Comparison of ENCODE assay signal across 24 mouse cellular contexts in genomic region chr1:87409380-87409779, GRCm38 (mm10). TPM values are rescaled to one million over a fixed set of nuclear protein-coding genes. Genes with fewer than 3 reads are reported as not detected.
DNase-seq lines count a peak whose midpoint lies in the region; ATAC-seq and TF ChIP-seq lines count a peak whose summit lies in the region.
"Had no signal": no experiment of that assay in that cellular context is flagged by ENCODE, and none has a peak within 500 bp of the region (broad histone marks: within the 10 kb centered on the region; RNA-seq: fewer than 3 reads in every experiment).

No protein-coding gene starts in this region.

- no peak for TF ChIP-seq POLR2A in lung, adult 2 months (IDR thresholded peaks at IDR 0.05; ENCODE audit: borderline replicate concordance, extremely low read depth, low read depth, low read length)

- H3K4me3 ChIP-seq in lung, embryonic 16.5 days (ENCODE audit: low read length) = no peak overlapping the region
- H3K4me3 ChIP-seq in lung, adult 2 months (replicated peaks; ENCODE audit: extremely low read depth, low read depth, low read length) = no peak overlapping the region
- H3K4me3 ChIP-seq: embryonic facial prominence, embryonic 13.5 days; embryonic facial prominence, embryonic 15.5 days; erythroblast, embryonic 14.5 days; forebrain, embryonic 10.5 days; forebrain, embryonic 12.5 days had no signal

- WGBS in lung, embryonic 16.5 days = 61% methylated on average over 4 of the region's 4 CpGs
- WGBS in lung, adult 2 months = 77% methylated on average over 4 of the region's 4 CpGs

- peak overlapping the region; percentile 16; the same call in 1 of the 2 replicates for H3K27ac ChIP-seq in lung, embryonic 16.5 days (ENCODE audit: low read length)
- H3K27ac ChIP-seq: embryonic facial prominence, embryonic 13.5 days; embryonic facial prominence, embryonic 15.5 days; forebrain, embryonic 10.5 days; forebrain, embryonic 12.5 days had no signal

- H3K36me3 ChIP-seq in lung, embryonic 16.5 days (ENCODE audit: control insufficient read depth, insufficient read depth, low read length) = peaks cover 21% of the 10 kb centered on the region

- no peaks in the 10 kb centered on the region for H3K27me3 ChIP-seq in lung, embryonic 16.5 days (ENCODE audit: control insufficient read depth, insufficient read depth, low read depth, low read length)
- H3K27me3 ChIP-seq: embryonic facial prominence, embryonic 13.5 days; embryonic facial prominence, embryonic 15.5 days; forebrain, embryonic 12.5 days had no signal

- no peak overlapping the region for H3K9ac ChIP-seq in lung, embryonic 16.5 days (ENCODE audit: low read length)
- H3K9ac ChIP-seq: embryonic facial prominence, embryonic 13.5 days; embryonic facial prominence, embryonic 15.5 days; forebrain, embryonic 12.5 days had no signal

- intact Hi-C loops in heart, postnatal 36 days (cut with DNase I) = loop anchor here (5.0 kb wide), 1 partner anchor 162 kb away; no protein-coding TSS in a partner anchor

- peak; percentile 85 for ATAC-seq in lung, embryonic 16.5 days (ENCODE audit: low read depth)
- ATAC-seq: forebrain, embryonic 14.5 days; forebrain, embryonic 16.5 days had no signal

- H3K9me3 ChIP-seq in lung, embryonic 16.5 days (ENCODE audit: control insufficient read depth, low read length) = no peaks in the 10 kb centered on the region
- H3K9me3 ChIP-seq: embryonic facial prominence, embryonic 13.5 days; embryonic facial prominence, embryonic 15.5 days; forebrain, embryonic 10.5 days; forebrain, embryonic 12.5 days had no signal

- no peak overlapping the region for H3K4me2 ChIP-seq in lung, embryonic 16.5 days (ENCODE audit: low read depth, low read length)
- H3K4me2 ChIP-seq: embryonic facial prominence, embryonic 13.5 days; embryonic facial prominence, embryonic 15.5 days; forebrain, embryonic 12.5 days had no signal

- H3K4me1 ChIP-seq in lung, embryonic 16.5 days (replicated peaks; ENCODE audit: control insufficient read depth, insufficient read depth, low read length) = no peaks in the 10 kb centered on the region; the same call in 1 of the 2 replicates
- no peaks in the 10 kb centered on the region for H3K4me1 ChIP-seq in lung, adult 2 months (ENCODE audit: control insufficient read depth, insufficient read depth, low read length)
- H3K4me1 ChIP-seq: embryonic facial prominence, embryonic 13.5 days; embryonic facial prominence, embryonic 15.5 days; forebrain, embryonic 10.5 days; forebrain, embryonic 12.5 days had no signal

- DNase-seq in lung, postnatal 14 days = no peak
- peak; percentile 39 for DNase-seq in lung, postnatal 25 days (ENCODE audit: low spot score)
- no peak for DNase-seq in lung, adult 2 months
- no peak for DNase-seq in heart, postnatal 36 days
- DNase-seq: adrenal gland, adult 2 months; adrenal gland, postnatal 10 days; adrenal gland, postnatal 25 days; cerebellum, adult 11 months; cerebellum, adult 18-20 months; cerebellum, adult 8-10 months; cerebellum, adult 9-11 months; cerebellum, postnatal 14 days; cerebellum, postnatal 36 days; embryo, embryonic 11 days had no signal

- no peak for TF ChIP-seq CTCF in lung, adult 2 months (IDR thresholded peaks at IDR 0.05; ENCODE audit: insufficient read depth, low read length)

RNA-seq across cellular contexts. Expression of gene Kcnj13, which starts 14.9 kb away (rescaled TPM):
- polyA plus RNA-seq in lung, embryonic 16.5 days (2015; fragmentation: Nextera tagmentation; extraction: Ambion mirVana) = 7.6 and 10.1 TPM in 2 replicates
- polyA plus RNA-seq in lung, adult 2 months (2012; rRNA removed) = 8.7 and 14.2 TPM in 2 replicates
- total RNA-seq in heart, postnatal 36 days (2021) = not detected
- total RNA-seq: adrenal gland, adult 2 months; adrenal gland, postnatal 10 days; adrenal gland, postnatal 25 days; adrenal gland, postnatal 4 days; common myeloid progenitor, adult 5-6 weeks had no signal
- polyA plus RNA-seq: adrenal gland, adult 2 months; erythroblast, embryonic 14.5 days had no signal
